Mouse (Mus musculus) heart, embryonic 15.5 days (tissue): Measurements from ENCODE around the gene Zfp512b. TPM values are rescaled to one million over a fixed set of nuclear protein-coding genes. Genes with fewer than 3 reads are reported as not detected.

Experiments
- ATAC-seq: fragments of 200-750 bp; cut with Nextera tagmentation; replicated peaks from 2 replicates; pipeline ENCODE4 v1.8.0; 2017; ENCODE audit warnings: low read depth, moderate TSS enrichment; ENCODE audit not compliant: insufficient number of reproducible peaks, insufficient read depth, low FRiP score
- H3K27ac ChIP-seq: fragments of 300-500 bp; sonication (generic); 2 replicates; pipeline ENCODE4 v1.5.1; 2015; ENCODE audit warnings: mild to moderate bottlenecking, inconsistent platforms
- H3K27me3 ChIP-seq: fragments of 300-500 bp; sonication (generic); 2 replicates; pipeline ENCODE4 v1.6.1; 2015; ENCODE audit warnings: inconsistent platforms
- H3K36me3 ChIP-seq: fragments of 300-500 bp; sonication (generic); 2 replicates; pipeline ENCODE4 v1.6.1; 2015; ENCODE audit warnings: mild to moderate bottlenecking, inconsistent platforms
- H3K4me1 ChIP-seq: fragments of 300-500 bp; sonication (generic); replicated peaks from 2 replicates; pipeline ENCODE4 v1.6.1; 2015; ENCODE audit warnings: inconsistent platforms
- H3K4me2 ChIP-seq: fragments of 300-500 bp; sonication (generic); 2 replicates; pipeline ENCODE4 v1.6.1; 2015; ENCODE audit warnings: inconsistent platforms, mild to moderate bottlenecking, moderate library complexity
- H3K4me3 ChIP-seq: fragments of 300-500 bp; sonication (generic); 2 replicates; pipeline ENCODE4 v1.5.1; 2015; ENCODE audit warnings: mild to moderate bottlenecking, inconsistent platforms
- H3K9ac ChIP-seq: fragments of 300-500 bp; sonication (generic); 2 replicates; pipeline ENCODE4 v1.6.1; 2015; ENCODE audit warnings: mild to moderate bottlenecking, inconsistent platforms
- H3K9me3 ChIP-seq: fragments of 300-500 bp; sonication (generic); replicated peaks from 2 replicates; pipeline ENCODE4 v1.6.1; 2016; ENCODE audit warnings: inconsistent platforms
- WGBS: fragments of 180-500 bp; shearing (Covaris S2); methylation state at CpG from one replicate; pipeline ENCODE4 v1.1.7; 2015; ENCODE audit warnings: mixed read lengths; 5-methylcytosine and 5-hydroxymethylcytosine counted together
- polyA plus RNA-seq: library from polyadenylated mRNA; unstranded; fragments of >200 nt; fragmentation: Nextera tagmentation; extraction: Ambion mirVana; gene quantifications from 2 replicates; pipeline ENCODE4 v1.2.1, GENCODE M21; 2015

Gene Zfp512b
- polyA plus RNA-seq, 1 experiment from 2014 or later, result 23.1 TPM

GRCm38 (mm10) chr2:181580131-181580772, 12.4 kb downstream of the Zfp512b start:
- H3K9ac ChIP-seq, result peak overlapping the region; percentile 57
- peaks cover 15% of the 10 kb centered on the region for H3K36me3 ChIP-seq
- no peak for ATAC-seq
- no peaks in the 10 kb centered on the region for H3K27me3 ChIP-seq
- peak overlapping the region; percentile 85 for H3K4me3 ChIP-seq
- H3K4me1 ChIP-seq, result peaks cover 39% of the 10 kb centered on the region
- H3K4me2 ChIP-seq, result peak overlapping the region; percentile 90
- H3K27ac ChIP-seq, result peak overlapping the region; percentile 97
- H3K9me3 ChIP-seq, result no peaks in the 10 kb centered on the region
- 74% methylated on average over 5 of the region's 5 CpGs for WGBS

DNA sequence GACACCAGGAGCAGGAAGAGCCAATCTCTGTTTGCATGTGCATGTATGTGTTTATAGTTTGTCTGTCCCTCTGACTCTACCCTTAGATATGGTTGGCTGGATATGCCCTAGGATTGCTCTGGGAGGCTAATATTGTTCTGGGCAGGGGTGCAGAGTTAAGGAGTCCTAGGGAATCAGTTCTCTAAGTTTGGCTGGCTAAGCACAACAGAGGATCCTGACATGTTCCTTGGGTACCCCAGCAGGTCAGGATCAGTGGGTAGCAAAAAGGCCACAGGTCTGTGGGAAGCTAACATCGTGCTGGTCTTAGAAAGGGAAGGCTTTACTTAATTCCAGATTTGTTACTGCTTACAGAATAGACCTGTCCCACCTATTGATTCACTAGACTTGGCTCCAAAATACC, 12.9 kb downstream of the Zfp512b start:
- Histone ChIP-seq H3K27me3 (no peaks in the 10 kb centered on the region), H3K9me3 (no peaks in the 10 kb centered on the region), H3K9ac (no peak overlapping the region), H3K27ac (0 out of 2 replicates have a peak overlapping the region, but pooled peaks have one; percentile 48), H3K4me1 (peaks cover 39% of the 10 kb centered on the region), H3K4me3 (no peak overlapping the region), H3K36me3 (peaks cover 10% of the 10 kb centered on the region; the same call in 1 of the 2 replicates), H3K4me2 (0 out of 2 replicates have a peak overlapping the region, but pooled peaks have one; percentile 90)
- ATAC-seq, result no peak
- WGBS, result 94% methylated on average over 1 of the region's 1 CpGs

DNA sequence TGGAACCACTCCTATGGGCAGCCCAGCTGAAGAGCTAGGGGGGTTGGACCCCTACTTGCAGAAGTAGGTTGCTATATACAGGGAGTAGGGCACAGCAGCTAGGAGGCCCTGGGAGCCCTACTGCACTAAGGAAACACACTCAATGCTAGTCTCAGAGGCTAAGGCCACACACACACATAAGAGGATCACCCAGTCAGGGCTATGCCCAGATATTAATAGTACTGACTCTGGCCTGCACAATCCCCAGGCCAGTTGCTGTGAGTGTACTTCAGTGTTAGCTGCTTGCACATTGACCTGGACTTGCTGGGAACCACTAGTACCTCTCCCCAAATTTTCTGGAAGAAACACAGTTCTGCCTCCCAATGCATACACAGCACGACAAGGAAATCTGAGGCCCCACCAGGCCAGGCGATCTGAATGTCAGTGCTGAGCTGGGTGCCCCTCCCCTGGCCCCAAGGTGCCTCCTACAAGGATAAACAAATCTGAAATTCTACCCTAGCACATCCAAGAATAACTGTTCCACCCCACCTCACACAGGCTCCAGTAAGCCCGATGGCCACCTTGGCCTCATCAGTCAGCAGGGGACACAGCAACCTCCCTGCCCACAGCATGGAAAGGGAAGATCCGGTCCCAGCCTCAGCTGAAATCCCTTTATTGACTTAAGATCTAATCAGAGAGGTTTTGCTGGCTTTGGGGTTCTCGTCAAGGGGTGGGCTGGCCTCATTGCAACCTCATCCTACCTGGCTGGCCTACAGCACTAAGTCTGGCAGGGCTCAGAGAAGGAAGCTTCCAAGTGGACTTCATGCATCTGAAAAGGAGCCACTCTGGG, 13.6 kb downstream of the Zfp512b start:
- ATAC-seq, result no peak
- H3K4me1 ChIP-seq, result peaks cover 39% of the 10 kb centered on the region
- H3K9me3 ChIP-seq, result no peaks in the 10 kb centered on the region
- no peak overlapping the region for H3K4me3 ChIP-seq
- H3K36me3 ChIP-seq, result peaks cover 6% of the 10 kb centered on the region; the same call in 1 of the 2 replicates
- H3K27ac ChIP-seq, result peak overlapping the region; percentile 48; the same call in 1 of the 2 replicates
- no peaks in the 10 kb centered on the region for H3K27me3 ChIP-seq
- peak overlapping the region; percentile 19; the same call in 1 of the 2 replicates for H3K9ac ChIP-seq
- no peak overlapping the region for H3K4me2 ChIP-seq
- 37% methylated on average over 5 of the region's 5 CpGs for WGBS

DNA sequence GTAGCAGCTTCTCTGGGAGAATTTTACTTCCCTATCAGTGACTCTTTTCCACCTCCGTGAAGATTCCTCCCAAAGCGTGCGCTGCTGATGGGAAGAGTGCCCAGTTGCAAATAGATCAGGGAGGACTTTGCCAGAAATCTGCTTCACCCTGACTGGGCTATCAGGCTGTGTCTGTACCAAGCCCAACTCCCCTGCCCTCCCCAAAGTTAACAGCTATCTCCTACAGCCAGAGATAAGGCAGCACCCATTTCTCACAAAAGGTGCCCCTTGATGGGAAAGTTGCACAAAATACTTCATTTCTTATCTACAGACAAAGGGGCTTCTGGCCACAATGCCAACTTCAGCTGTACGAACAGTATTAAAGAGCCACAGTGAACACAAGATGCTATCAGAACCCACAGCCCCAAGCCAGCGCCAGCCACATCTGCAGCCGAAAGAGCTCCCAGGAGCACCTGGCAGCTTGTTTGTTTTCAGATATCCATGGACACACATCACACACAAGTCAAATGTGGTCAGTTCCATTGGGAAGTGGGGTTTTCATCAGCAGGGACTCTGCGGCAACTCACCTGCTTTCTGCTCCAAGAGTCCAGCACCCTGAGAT, 14.5 kb downstream of the Zfp512b start:
- ATAC-seq, result no peak
- Histone ChIP-seq H3K36me3 (peaks cover 9% of the 10 kb centered on the region), H3K27me3 (no peaks in the 10 kb centered on the region), H3K4me2 (0 out of 2 replicates have a peak overlapping the region, but pooled peaks have one; percentile 11), H3K4me1 (peaks cover 39% of the 10 kb centered on the region), H3K9me3 (no peaks in the 10 kb centered on the region), H3K9ac (0 out of 2 replicates have a peak overlapping the region, but pooled peaks have one; percentile 5), H3K27ac (no peak overlapping the region; the same call in 1 of the 2 replicates), H3K4me3 (no peak overlapping the region)
- WGBS, result 37% methylated on average over 7 of the region's 7 CpGs

- H3K9me3 ChIP-seq, result no peaks in the 10 kb centered on the region
- H3K27ac ChIP-seq, result no peak overlapping the region
- no peak overlapping the region for H3K4me2 ChIP-seq
- H3K36me3 ChIP-seq, result peaks cover 11% of the 10 kb centered on the region
- WGBS, result 64% methylated on average over 2 of the region's 2 CpGs
- H3K9ac ChIP-seq, result no peak overlapping the region
- ATAC-seq, result no peak
- H3K4me3 ChIP-seq, result no peak overlapping the region
- H3K27me3 ChIP-seq, result no peaks in the 10 kb centered on the region
- H3K4me1 ChIP-seq, result peaks cover 37% of the 10 kb centered on the region
These were observed 15.5 kb downstream of the Zfp512b start for GRCm38 (mm10) chr2:181577126-181577525.

GRCm38 (mm10) chr2:181576613-181577012, 16.0 kb downstream of the Zfp512b start:
- Histone ChIP-seq H3K4me1 (peaks cover 35% of the 10 kb centered on the region), H3K27ac (no peak overlapping the region), H3K4me2 (no peak overlapping the region), H3K9me3 (no peaks in the 10 kb centered on the region), H3K4me3 (no peak overlapping the region), H3K27me3 (no peaks in the 10 kb centered on the region), H3K36me3 (peaks cover 11% of the 10 kb centered on the region), H3K9ac (no peak overlapping the region)
- ATAC-seq, result no peak
- 72% methylated on average over 2 of the region's 2 CpGs for WGBS

GRCm38 (mm10) chr2:181574921-181575545, 17.6 kb downstream of the Zfp512b start:
- Histone ChIP-seq H3K9ac (no peak overlapping the region), H3K36me3 (peaks cover 11% of the 10 kb centered on the region), H3K4me2 (no peak overlapping the region), H3K4me3 (no peak overlapping the region), H3K27ac (no peak overlapping the region), H3K4me1 (peaks cover 31% of the 10 kb centered on the region), H3K9me3 (no peaks in the 10 kb centered on the region), H3K27me3 (no peaks in the 10 kb centered on the region)
- 92% methylated on average over 7 of the region's 7 CpGs for WGBS
- ATAC-seq, result no peak

DNA sequence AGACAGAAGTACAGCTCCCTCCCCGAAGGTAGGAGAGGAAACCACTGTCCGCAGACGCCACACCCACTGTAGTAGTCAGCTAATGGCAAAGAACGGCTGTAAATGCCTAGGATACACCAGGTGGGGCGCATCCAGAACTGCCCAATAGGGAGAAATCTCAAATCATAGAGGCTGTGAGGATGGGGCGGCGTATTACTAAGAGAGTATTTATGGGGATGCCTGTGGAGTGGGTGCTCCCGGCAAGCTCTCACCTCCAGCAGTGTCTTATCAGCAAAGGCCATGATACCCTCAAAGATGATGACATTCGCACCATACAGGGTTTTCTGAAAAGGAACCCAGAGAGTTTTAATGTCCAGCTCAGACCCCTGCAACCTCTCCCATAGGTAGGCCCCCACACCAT, 18.6 kb downstream of the Zfp512b start:
- H3K4me1 ChIP-seq, result peaks cover 21% of the 10 kb centered on the region
- 85% methylated on average over 9 of the region's 9 CpGs for WGBS
- no peak overlapping the region for H3K9ac ChIP-seq
- H3K27me3 ChIP-seq, result no peaks in the 10 kb centered on the region
- no peak overlapping the region for H3K4me3 ChIP-seq
- peaks cover 11% of the 10 kb centered on the region for H3K36me3 ChIP-seq
- H3K4me2 ChIP-seq, result no peak overlapping the region
- no peaks in the 10 kb centered on the region for H3K9me3 ChIP-seq
- ATAC-seq, result no peak
- H3K27ac ChIP-seq, result no peak overlapping the region

DNA sequence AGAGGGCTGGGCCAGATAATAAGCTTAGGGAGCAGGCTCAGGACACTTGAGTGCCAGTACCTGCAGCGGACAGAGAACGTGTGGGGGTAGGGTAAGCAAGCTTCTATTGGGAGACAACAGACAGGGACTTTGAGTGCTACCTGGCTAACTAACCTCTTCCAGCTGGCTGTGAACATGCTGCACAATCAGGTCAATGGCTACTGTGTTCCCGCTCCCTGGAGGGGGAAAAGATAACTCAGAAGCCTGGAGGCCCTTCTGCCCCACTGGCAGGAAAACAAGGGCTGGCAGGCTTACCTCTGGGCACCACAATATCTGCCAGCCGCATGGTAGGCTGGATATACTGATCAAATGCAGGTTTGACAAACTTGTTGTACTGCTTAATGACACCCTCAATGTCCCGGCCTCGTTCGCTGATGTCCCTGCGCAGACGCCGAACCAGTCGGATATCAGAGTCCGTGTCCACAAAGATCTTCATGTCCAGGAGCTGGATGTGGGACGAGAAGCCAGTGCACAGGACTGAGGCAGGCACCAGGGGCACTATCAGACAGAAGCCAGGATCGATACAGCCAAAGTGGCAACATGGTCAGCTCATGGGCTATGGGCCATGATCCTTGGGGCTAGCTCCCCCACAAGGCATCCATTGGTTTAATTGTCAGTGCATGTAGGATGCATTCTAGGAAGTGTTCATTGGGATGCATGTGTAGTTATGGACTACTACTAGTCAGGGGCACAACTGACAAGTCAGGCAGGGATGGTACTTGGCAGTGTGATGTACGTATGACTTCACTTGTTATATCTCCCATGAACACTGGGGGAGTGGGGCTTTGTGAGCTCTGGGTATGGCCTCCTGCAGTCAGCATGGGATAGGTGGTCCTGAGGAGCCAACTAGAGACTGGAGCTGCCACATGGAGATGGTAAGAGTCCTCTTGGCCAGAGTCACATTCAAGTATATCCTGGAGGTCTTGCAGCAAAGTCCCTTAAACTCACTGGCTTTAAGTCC, 19.4 kb downstream of the Zfp512b start:
- no peak overlapping the region for H3K4me3 ChIP-seq
- ATAC-seq, result no peak
- H3K36me3 ChIP-seq, result peaks cover 11% of the 10 kb centered on the region
- H3K4me1 ChIP-seq, result peaks cover 13% of the 10 kb centered on the region
- no peaks in the 10 kb centered on the region for H3K27me3 ChIP-seq
- H3K27ac ChIP-seq, result no peak overlapping the region
- no peaks in the 10 kb centered on the region for H3K9me3 ChIP-seq
- 91% methylated on average over 15 of the region's 15 CpGs for WGBS
- H3K9ac ChIP-seq, result no peak overlapping the region
- H3K4me2 ChIP-seq, result no peak overlapping the region

DNA sequence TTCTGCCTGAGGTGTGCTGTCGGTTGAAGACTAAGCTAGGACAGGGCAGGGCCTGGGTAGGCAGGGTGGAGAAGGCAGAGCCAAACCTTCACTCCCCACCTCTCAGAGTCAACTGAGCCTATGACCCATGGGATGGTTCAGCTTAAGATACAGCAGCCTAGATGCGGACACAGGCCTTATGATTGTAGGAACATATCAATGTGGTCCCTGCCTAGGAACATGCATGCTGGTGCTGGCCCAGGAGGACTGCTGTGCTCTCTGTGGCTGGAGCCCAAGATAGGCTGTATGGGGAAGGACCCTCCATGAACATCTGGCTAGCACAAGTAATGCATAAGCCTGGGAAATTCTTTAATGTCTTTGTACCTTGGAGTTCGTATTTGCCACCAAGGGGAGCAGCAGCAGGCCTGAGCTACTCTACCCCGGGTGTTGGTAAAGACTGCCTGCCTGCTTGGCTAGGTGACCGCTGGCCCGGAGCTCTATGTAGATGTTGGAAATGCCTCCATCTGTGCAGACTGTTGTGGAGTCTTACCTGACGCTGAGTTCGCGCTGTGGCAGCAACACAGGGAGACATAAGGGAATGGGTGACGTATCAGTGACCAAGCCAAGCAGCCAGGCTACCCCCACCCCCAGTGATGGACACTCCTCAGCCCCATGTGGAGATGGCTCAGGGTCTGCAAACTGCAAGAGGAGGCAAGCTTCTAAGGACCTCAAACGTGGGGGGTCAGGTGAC, 20.5 kb downstream of the Zfp512b start:
- no peak overlapping the region for H3K4me2 ChIP-seq
- no peaks in the 10 kb centered on the region for H3K9me3 ChIP-seq
- H3K27ac ChIP-seq, result no peak overlapping the region
- H3K9ac ChIP-seq, result no peak overlapping the region
- WGBS, result 89% methylated on average over 11 of the region's 11 CpGs
- ATAC-seq, result no peak
- no peaks in the 10 kb centered on the region for H3K27me3 ChIP-seq
- H3K4me1 ChIP-seq, result peaks cover 5% of the 10 kb centered on the region
- H3K36me3 ChIP-seq, result peaks cover 11% of the 10 kb centered on the region
- H3K4me3 ChIP-seq, result no peak overlapping the region
